In genomic region chr4:115614005-115614404, GRCm38 (mm10) we compare ENCODE assay signal across 42 mouse cellular contexts. TPM values are rescaled to one million over a fixed set of nuclear protein-coding genes. Genes with fewer than 3 reads are reported as not detected.
"Had no signal": no experiment of that assay in that cellular context is flagged by ENCODE, and none has a peak within 500 bp of the region (broad histone marks: within the 10 kb centered on the region; RNA-seq: fewer than 3 reads in every experiment).

No protein-coding gene starts in this region.

- H3K27ac ChIP-seq: gastrocnemius, adult 2 months; heart, embryonic 13.5 days; heart, embryonic 15.5 days; hindbrain, embryonic 13.5 days; hindbrain, embryonic 15.5 days; hindbrain, postnatal 0 days; kidney, embryonic 15.5 days; kidney, postnatal 0 days; limb, embryonic 13.5 days; limb, embryonic 15.5 days; liver, embryonic 12.5 days; liver, embryonic 14.5 days had no signal

- H3K36me3 ChIP-seq: heart, embryonic 13.5 days; heart, embryonic 15.5 days; hindbrain, embryonic 13.5 days; hindbrain, embryonic 15.5 days; kidney, embryonic 15.5 days; limb, embryonic 13.5 days; limb, embryonic 15.5 days; liver, embryonic 12.5 days had no signal

- H3K9ac ChIP-seq: heart, embryonic 13.5 days; heart, embryonic 15.5 days; hindbrain, embryonic 13.5 days; hindbrain, embryonic 15.5 days; kidney, embryonic 15.5 days; limb, embryonic 13.5 days; limb, embryonic 15.5 days; liver, embryonic 12.5 days; liver, embryonic 14.5 days had no signal

- H3K27me3 ChIP-seq: heart, embryonic 13.5 days; heart, embryonic 15.5 days; hindbrain, embryonic 13.5 days; hindbrain, embryonic 15.5 days; kidney, embryonic 15.5 days; limb, embryonic 13.5 days; limb, embryonic 15.5 days; liver, embryonic 12.5 days had no signal

- H3K4me3 ChIP-seq: gastrocnemius, adult 2 months; heart, embryonic 13.5 days; heart, embryonic 15.5 days; hindbrain, embryonic 13.5 days; hindbrain, embryonic 15.5 days; kidney, embryonic 15.5 days; limb, embryonic 13.5 days; limb, embryonic 15.5 days; liver, embryonic 12.5 days had no signal

- ATAC-seq: hindbrain, postnatal 0 days; intestine, embryonic 16.5 days; liver, embryonic 12.5 days had no signal

- DNase-seq: gastrocnemius, adult 2 months; gastrocnemius, postnatal 10 days; gastrocnemius, postnatal 25 days; heart, adult 18-20 months; heart, postnatal 14 days; heart, postnatal 36 days; kidney, adult 11 months; kidney, adult 2 months; kidney, adult 9 months; kidney, postnatal 14 days; kidney, postnatal 36 days; layer of hippocampus, adult 9-11 months; layer of hippocampus, postnatal 36 days; left cerebral cortex, postnatal 4 days had no signal

- H3K4me1 ChIP-seq: heart, embryonic 13.5 days; heart, embryonic 15.5 days; hindbrain, embryonic 13.5 days; hindbrain, embryonic 15.5 days; kidney, embryonic 15.5 days; limb, embryonic 13.5 days; limb, embryonic 15.5 days; liver, embryonic 12.5 days had no signal

RNA-seq across cellular contexts. Expression of gene Cyp4a32, which starts 13.2 kb away (rescaled TPM):
- total RNA-seq: gastrocnemius, adult 2 months; gastrocnemius, postnatal 10 days; gastrocnemius, postnatal 25 days; gastrocnemius, postnatal 4 days; granulocyte monocyte progenitor cell, adult 5-6 weeks; heart, adult 18-20 months; heart, postnatal 14 days; heart, postnatal 36 days; hematopoietic stem cell, adult 5-6 weeks; hindbrain, postnatal 0 days; layer of hippocampus, adult 18-20 months; layer of hippocampus, adult 8-10 months; layer of hippocampus, postnatal 14 days; layer of hippocampus, postnatal 36 days; left cerebral cortex, adult 18-20 months; left cerebral cortex, adult 8-10 months; left cerebral cortex, postnatal 10 days; left cerebral cortex, postnatal 25 days; left cerebral cortex, postnatal 4 days had no signal
- polyA plus RNA-seq: heart, embryonic 11.5 days; heart, embryonic 13.5 days; heart, embryonic 15.5 days; heart, postnatal 0 days; hindbrain, embryonic 11.5 days; hindbrain, embryonic 13.5 days; hindbrain, embryonic 15.5 days; hindbrain, postnatal 0 days; intestine, embryonic 14.5 days; intestine, embryonic 16.5 days; kidney, embryonic 15.5 days; large intestine, adult 2 months; limb, embryonic 11.5 days; limb, embryonic 13.5 days; limb, embryonic 15.5 days; liver, embryonic 12.5 days; liver, embryonic 14.5 days had no signal

RNA-seq across cellular contexts. Expression of gene Cyp4b1, which starts 33.5 kb away (rescaled TPM):
- total RNA-seq: granulocyte monocyte progenitor cell, adult 5-6 weeks had no signal
- polyA plus RNA-seq: hindbrain, embryonic 11.5 days; limb, embryonic 11.5 days had no signal

RNA-seq across cellular contexts. Expression of gene Cyp4a31, which starts 50.6 kb away (rescaled TPM):
- total RNA-seq: gastrocnemius, adult 2 months; gastrocnemius, postnatal 10 days; gastrocnemius, postnatal 25 days; gastrocnemius, postnatal 4 days; granulocyte monocyte progenitor cell, adult 5-6 weeks; heart, adult 18-20 months; heart, postnatal 14 days; heart, postnatal 36 days; hematopoietic stem cell, adult 5-6 weeks; hindbrain, postnatal 0 days; layer of hippocampus, adult 18-20 months; layer of hippocampus, adult 8-10 months; layer of hippocampus, postnatal 14 days; layer of hippocampus, postnatal 36 days; left cerebral cortex, adult 18-20 months; left cerebral cortex, adult 8-10 months; left cerebral cortex, postnatal 10 days; left cerebral cortex, postnatal 25 days; left cerebral cortex, postnatal 4 days had no signal
- polyA plus RNA-seq: heart, embryonic 11.5 days; heart, embryonic 13.5 days; heart, embryonic 15.5 days; heart, postnatal 0 days; hindbrain, embryonic 11.5 days; hindbrain, embryonic 13.5 days; hindbrain, embryonic 15.5 days; hindbrain, postnatal 0 days; intestine, embryonic 14.5 days; intestine, embryonic 16.5 days; large intestine, adult 2 months; limb, embryonic 11.5 days; limb, embryonic 13.5 days; limb, embryonic 15.5 days; liver, embryonic 12.5 days had no signal
